22 mouse cellular contexts compared by ENCODE assay signal in genomic region chr9:22846783-22847182, GRCm38 (mm10).
DNase-seq lines count a peak whose midpoint lies in the region; ATAC-seq and TF ChIP-seq lines count a peak whose summit lies in the region.
"Had no signal": no experiment of that assay in that cellular context is flagged by ENCODE, and none has a peak within 500 bp of the region (broad histone marks: within the 10 kb centered on the region; RNA-seq: fewer than 3 reads in every experiment).

No protein-coding gene starts in this region.

- no peak for TF ChIP-seq POLR2A in MEL (IDR thresholded peaks at IDR 0.05; ENCODE audit: control insufficient read depth in 1 of 2, insufficient read depth in 1 of 2, low read depth in 1 of 2, low read length in 2 of 2, poor library complexity in 1 of 2)

- DNase-seq in liver, embryonic 14.5 days (ENCODE audit: low read depth in 3 of 3, low spot score in 3 of 3) = no peak
- DNase-seq in ES-CJ7 (ENCODE audit: low read depth, low spot score) = peak; percentile 66
- DNase-seq in MEL (ENCODE audit: low read depth, low spot score) = peak; percentile 71
- peak; percentile 10 for DNase-seq in c-Kit-positive CD71-positive TER-119-positive erythroid progenitor cells, embryonic 14.5 days (ENCODE audit: low spot score)
- no peak for DNase-seq in urinary bladder, adult 18-20 months (ENCODE audit: low spot score in 2 of 2)
- no peak for DNase-seq in adrenal gland, postnatal 4 days (ENCODE audit: low spot score in 2 of 2)
- DNase-seq: adrenal gland, adult 8-10 months; cerebellum, adult 9-10 months; kidney, adult 2 months; kidney, postnatal 10 days; lung, adult 2 months; lung, postnatal 4 days; midbrain, embryonic 14.5 days; right cerebral cortex, adult 18-20 months; right cerebral cortex, postnatal 4 days had no signal

- no peaks in the 10 kb centered on the region for H3K36me3 ChIP-seq in liver, embryonic 14.5 days (replicated peaks; ENCODE audit: control insufficient read depth, insufficient read depth, low read depth)
- no peaks in the 10 kb centered on the region for H3K36me3 ChIP-seq in liver, embryonic 12.5 days
- no peaks in the 10 kb centered on the region for H3K36me3 ChIP-seq in MEL (ENCODE audit: control insufficient read depth in 1 of 2, insufficient read depth in 2 of 2, low read length in 2 of 2)
- H3K36me3 ChIP-seq in kidney, embryonic 15.5 days = no peaks in the 10 kb centered on the region
- H3K36me3 ChIP-seq: hindbrain, embryonic 12.5 days had no signal

- WGBS in liver, embryonic 14.5 days (ENCODE audit: insufficient replicate concordance) = 48% methylated on average over 1 of the region's 1 CpGs
- WGBS in liver, embryonic 12.5 days (ENCODE audit: insufficient replicate concordance) = 39% methylated on average over 1 of the region's 1 CpGs
- 76% methylated on average over 1 of the region's 1 CpGs for WGBS in kidney, embryonic 15.5 days

- peak; percentile 26 for TF ChIP-seq RAD21 in MEL (IDR thresholded peaks at IDR 0.05; ENCODE audit: low read depth, low read length)

- no peak overlapping the region for H3K4me2 ChIP-seq in liver, embryonic 14.5 days (ENCODE audit: low read depth)
- no peak overlapping the region for H3K4me2 ChIP-seq in liver, embryonic 12.5 days
- H3K4me2 ChIP-seq in kidney, embryonic 15.5 days = no peak overlapping the region
- H3K4me2 ChIP-seq: forebrain, embryonic 13.5 days; heart, embryonic 11.5 days; hindbrain, embryonic 12.5 days had no signal

- TF ChIP-seq CTCF in liver, embryonic 14.5 days (IDR thresholded peaks at IDR 0.05; ENCODE audit: low read depth) = peak; percentile 50
- peak; percentile 33 to 79 (median 61) for TF ChIP-seq CTCF in MEL (IDR thresholded peaks at IDR 0.05 in 2 of 3, conservative IDR thresholded peaks at IDR 0.05 in 1 of 3; ENCODE audit: control insufficient read depth in 1 of 3, insufficient read depth in 1 of 3, low read depth in 2 of 3, low read length in 3 of 3, poor library complexity in 1 of 3, severe bottlenecking in 1 of 3)

- H3K4me1 ChIP-seq in liver, embryonic 14.5 days (replicated peaks; ENCODE audit: control insufficient read depth in 2 of 2, insufficient read depth in 2 of 2, low read length in 1 of 2) = peaks cover 0 to 4% of the 10 kb centered on the region in 2 experiments; a peak in 1 of 4 replicates
- peaks cover 5% of the 10 kb centered on the region; the same call in 1 of the 2 replicates for H3K4me1 ChIP-seq in liver, embryonic 12.5 days
- H3K4me1 ChIP-seq in MEL (ENCODE audit: control insufficient read depth in 1 of 2, insufficient read depth in 2 of 2, low read length in 2 of 2) = no peaks in the 10 kb centered on the region
- H3K4me1 ChIP-seq in kidney, embryonic 15.5 days = no peaks in the 10 kb centered on the region
- H3K4me1 ChIP-seq: hindbrain, embryonic 12.5 days had no signal

- H3K9me3 ChIP-seq in liver, embryonic 14.5 days (ENCODE audit: control insufficient read depth, low read length) = no peaks in the 10 kb centered on the region
- no peaks in the 10 kb centered on the region for H3K9me3 ChIP-seq in liver, embryonic 12.5 days (replicated peaks)
- H3K9me3 ChIP-seq in MEL (replicated peaks; ENCODE audit: insufficient read depth, low read length) = no peaks in the 10 kb centered on the region
- H3K9me3 ChIP-seq in kidney, embryonic 15.5 days (replicated peaks) = no peaks in the 10 kb centered on the region
- H3K9me3 ChIP-seq: forebrain, embryonic 13.5 days; hindbrain, embryonic 12.5 days had no signal

- no peak overlapping the region for H3K27ac ChIP-seq in liver, embryonic 14.5 days
- H3K27ac ChIP-seq in liver, embryonic 12.5 days = no peak overlapping the region
- H3K27ac ChIP-seq in MEL (ENCODE audit: control insufficient read depth, low read depth, low read length) = no peak overlapping the region
- no peak overlapping the region for H3K27ac ChIP-seq in kidney, embryonic 15.5 days
- H3K27ac ChIP-seq: forebrain, embryonic 13.5 days; hindbrain, embryonic 12.5 days had no signal

- H3K79me2 ChIP-seq in MEL (ENCODE audit: control insufficient read depth, insufficient read depth, low read length, poor library complexity) = no peaks in the 10 kb centered on the region

- ATAC-seq in liver, embryonic 14.5 days (ENCODE audit: insufficient read depth) = no peak
- no peak for ATAC-seq in liver, embryonic 12.5 days
- ATAC-seq in kidney, embryonic 15.5 days (replicated peaks; ENCODE audit: low FRiP score) = no peak
- ATAC-seq: activated CD4-positive, CD25-positive, alpha-beta regulatory T cell, adult 4 months; forebrain, embryonic 13.5 days had no signal

- no peak overlapping the region for H3K4me3 ChIP-seq in liver, embryonic 14.5 days (ENCODE audit: insufficient read depth in 1 of 2, low read depth in 2 of 2, low read length in 2 of 2)
- H3K4me3 ChIP-seq in liver, embryonic 12.5 days = no peak overlapping the region
- H3K4me3 ChIP-seq in MEL (ENCODE audit: control insufficient read depth in 1 of 2, insufficient read depth in 1 of 2, low read depth in 2 of 2, low read length in 2 of 2) = no peak overlapping the region
- no peak overlapping the region for H3K4me3 ChIP-seq in kidney, embryonic 15.5 days (replicated peaks)
- H3K4me3 ChIP-seq: forebrain, embryonic 13.5 days; hindbrain, embryonic 12.5 days; myocyte had no signal

- no peak overlapping the region for H3K9ac ChIP-seq in liver, embryonic 14.5 days (replicated peaks)
- H3K9ac ChIP-seq in liver, embryonic 12.5 days = no peak overlapping the region
- H3K9ac ChIP-seq in MEL (ENCODE audit: control insufficient read depth, low read depth, low read length, poor library complexity, severe bottlenecking) = no peak overlapping the region
- no peak overlapping the region for H3K9ac ChIP-seq in kidney, embryonic 15.5 days
- H3K9ac ChIP-seq: forebrain, embryonic 13.5 days; hindbrain, embryonic 12.5 days had no signal

- TF ChIP-seq EP300 in liver, embryonic 14.5 days (IDR thresholded peaks at IDR 0.05; ENCODE audit: low read depth) = no peak
- no peak for TF ChIP-seq EP300 in MEL (IDR thresholded peaks at IDR 0.05; ENCODE audit: low read depth in 1 of 2, low read length in 2 of 2)

- no peaks in the 10 kb centered on the region for H3K27me3 ChIP-seq in liver, embryonic 14.5 days (ENCODE audit: control insufficient read depth, insufficient read depth, low read length)
- no peaks in the 10 kb centered on the region for H3K27me3 ChIP-seq in liver, embryonic 12.5 days (replicated peaks)
- H3K27me3 ChIP-seq in MEL (ENCODE audit: control insufficient read depth in 1 of 2, insufficient read depth in 2 of 2, low read length in 2 of 2) = no peaks in the 10 kb centered on the region
- no peaks in the 10 kb centered on the region for H3K27me3 ChIP-seq in kidney, embryonic 15.5 days
- H3K27me3 ChIP-seq: forebrain, embryonic 13.5 days; hindbrain, embryonic 12.5 days had no signal

TF ChIP-seq in MEL, 35 proteins besides CTCF, POLR2A, EP300 and RAD21:
- TF ChIP-seq MYC (IDR thresholded peaks at IDR 0.05; ENCODE audit: low read depth, low read length) (0 out of 2 replicates have a peak, but pooled peaks have one; percentile 55), ZC3H11A (IDR thresholded peaks at IDR 0.05; ENCODE audit: low read depth, low read length) (no peak), SMC3 (IDR thresholded peaks at IDR 0.05; ENCODE audit: low read depth, low read length) (peak; percentile 49), MAX (IDR thresholded peaks at IDR 0.05; ENCODE audit: low read length) (peak; percentile 40; the same call in 1 of the 2 replicates)

Comparison
In these comparisons a context has a peak if more than half of its experiments do, and no peak if none do; other contexts are left out.
1. DNase-seq: peak in ES-CJ7 (single experiment), MEL (single experiment) and c-Kit-positive CD71-positive TER-119-positive erythroid progenitor cells, embryonic 14.5 days (single experiment); none in liver, embryonic 14.5 days (0 of 3), urinary bladder, adult 18-20 months (0 of 2) and adrenal gland, postnatal 4 days (0 of 2).